Mouse (Mus musculus): ENCODE results near the gene Atp2b4. TPM values are rescaled to one million over a fixed set of nuclear protein-coding genes. Genes with fewer than 3 reads are reported as not detected.
A peak's percentile ranks its signal among the peaks of the same experiment; 100 is the strongest.
"Not testable (repeated sequence)": the region's sequence is repeated elsewhere in the genome, so short reads cannot be mapped to it uniquely, and the experiment has no call there.

Atp2b4 gene
- polyA plus RNA-seq, 1 experiment: 37.2 TPM

DNA sequence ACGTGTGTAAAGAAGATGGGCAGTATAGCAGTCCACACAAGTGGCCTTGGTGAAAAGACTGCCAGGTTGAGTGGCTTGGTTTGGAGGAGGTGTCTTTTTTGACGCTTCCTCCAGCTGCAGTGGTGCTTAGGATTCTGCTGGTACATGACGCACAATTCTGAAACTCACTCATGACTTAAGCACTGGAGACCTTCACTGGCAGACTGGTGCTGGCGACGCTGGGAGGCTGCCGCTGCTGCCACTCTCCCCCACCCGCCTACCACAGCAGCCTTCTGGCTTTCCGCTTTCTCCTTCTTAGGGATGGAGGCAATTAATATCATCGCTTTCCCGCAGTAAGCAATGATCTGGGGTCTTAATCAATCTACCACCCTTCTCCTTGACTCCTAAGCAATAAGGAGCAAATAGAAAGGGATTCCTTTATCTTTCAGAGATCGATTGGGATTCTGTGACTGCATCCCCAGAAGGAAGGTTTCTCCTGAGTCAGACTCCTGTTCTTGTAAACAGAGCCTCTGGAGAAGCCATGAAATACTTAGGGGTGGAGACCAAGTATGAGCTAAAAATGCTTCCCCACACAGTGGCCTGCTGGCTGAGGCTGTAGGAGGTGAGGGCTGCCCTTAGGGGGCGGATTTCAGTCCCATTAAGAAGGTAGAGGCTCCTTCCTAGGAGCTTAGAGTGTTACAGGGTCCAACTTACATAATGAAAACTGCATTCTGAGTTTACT, 88.4 kb downstream of the Atp2b4 start:
- Histone ChIP-seq H3K27ac (ENCODE audit: insufficient read depth, low read length) (peak overlapping the region; percentile 50), H3K4me1 (ENCODE audit: control insufficient read depth, insufficient read depth, low read length) (0 out of 2 replicates have a peak, but pooled peaks cover 2% of the 10 kb centered on the region), H3K4me3 (ENCODE audit: insufficient read depth, low read length) (no peak overlapping the region)
- no peak for TF ChIP-seq CTCF (IDR thresholded peaks at IDR 0.05; ENCODE audit: borderline replicate concordance, insufficient read depth, low read length)
- no peak for TF ChIP-seq POLR2A (IDR thresholded peaks at IDR 0.05; ENCODE audit: low read depth, low read length)

DNA sequence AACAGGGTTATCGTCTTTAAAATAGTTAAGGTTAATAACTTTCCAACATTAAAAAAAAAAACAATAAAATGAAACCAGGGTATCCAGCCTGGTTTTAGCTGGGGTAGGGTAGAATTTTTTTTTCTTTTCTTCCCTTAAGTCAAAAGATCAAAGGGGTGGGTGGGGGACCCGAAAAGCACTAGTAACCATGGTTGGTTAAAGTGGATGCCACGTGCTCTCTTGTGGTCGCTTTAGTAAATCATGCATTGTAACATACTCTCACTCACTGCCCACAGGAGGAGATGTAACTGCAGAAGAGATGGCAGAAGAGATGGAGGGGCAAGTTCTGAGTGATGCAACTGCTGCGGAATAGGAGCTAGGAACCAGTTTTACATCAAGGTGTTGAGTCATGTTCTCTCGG, 89.5 kb downstream of the Atp2b4 start:
- no peak overlapping the region for H3K27ac ChIP-seq (ENCODE audit: insufficient read depth, low read length)
- no peak overlapping the region for H3K4me3 ChIP-seq (ENCODE audit: insufficient read depth, low read length)
- 0 out of 2 replicates have a peak, but pooled peaks cover 2% of the 10 kb centered on the region for H3K4me1 ChIP-seq (ENCODE audit: control insufficient read depth, insufficient read depth, low read length)
- TF ChIP-seq CTCF (IDR thresholded peaks at IDR 0.05; ENCODE audit: borderline replicate concordance, insufficient read depth, low read length) (no peak), POLR2A (IDR thresholded peaks at IDR 0.05; ENCODE audit: low read depth, low read length) (no peak)

DNA sequence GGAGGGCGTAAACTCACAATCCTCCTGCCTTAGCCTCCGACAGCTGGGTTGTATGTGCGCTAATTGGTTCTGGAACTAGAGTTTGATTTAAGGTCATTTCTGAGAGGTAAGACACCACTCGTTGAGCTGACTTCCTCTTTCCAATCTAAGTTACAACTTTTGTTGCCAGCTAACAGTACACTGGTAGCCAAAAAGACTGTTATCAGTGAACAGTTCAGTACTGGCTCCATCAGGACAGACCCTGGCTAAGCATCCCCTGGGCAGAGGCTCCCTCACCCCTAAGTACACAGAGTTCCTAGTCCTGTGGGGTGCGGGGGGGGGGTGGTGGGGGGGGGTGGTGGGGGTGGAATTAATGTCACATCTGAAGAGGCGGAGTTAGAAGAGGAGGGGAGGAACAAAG, 89.9 kb downstream of the Atp2b4 start:
- TF ChIP-seq CTCF (IDR thresholded peaks at IDR 0.05; ENCODE audit: borderline replicate concordance, insufficient read depth, low read length) (no peak), POLR2A (IDR thresholded peaks at IDR 0.05; ENCODE audit: low read depth, low read length) (no peak)
- Histone ChIP-seq H3K4me1 (ENCODE audit: control insufficient read depth, insufficient read depth, low read length) (0 out of 2 replicates have a peak, but pooled peaks cover 2% of the 10 kb centered on the region), H3K27ac (ENCODE audit: insufficient read depth, low read length) (no peak overlapping the region), H3K4me3 (ENCODE audit: insufficient read depth, low read length) (no peak overlapping the region)

DNA sequence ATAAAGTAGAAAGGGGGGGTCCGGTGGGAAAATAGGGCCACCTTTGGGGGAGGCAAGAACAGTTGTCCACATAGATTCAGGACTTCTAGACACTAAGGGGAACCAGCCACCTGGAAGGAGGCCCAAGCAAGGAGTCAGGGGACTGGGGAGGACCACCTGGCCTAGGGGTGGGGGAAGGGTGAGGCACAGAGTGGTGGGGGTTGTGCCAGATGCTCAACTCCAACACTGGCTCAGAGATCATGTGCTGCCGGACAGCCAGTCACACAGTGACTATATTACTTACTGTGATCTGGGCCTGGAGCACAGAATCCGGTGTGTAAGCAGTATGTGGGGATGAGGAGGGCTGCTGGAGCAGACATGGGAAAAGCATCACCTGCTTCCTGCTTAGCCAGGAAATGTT, 91.5 kb downstream of the Atp2b4 start:
- no peak for TF ChIP-seq CTCF (IDR thresholded peaks at IDR 0.05; ENCODE audit: borderline replicate concordance, insufficient read depth, low read length)
- TF ChIP-seq POLR2A (IDR thresholded peaks at IDR 0.05; ENCODE audit: low read depth, low read length): no peak
- Histone ChIP-seq H3K27ac (ENCODE audit: insufficient read depth, low read length) (no peak overlapping the region), H3K4me1 (ENCODE audit: control insufficient read depth, insufficient read depth, low read length) (0 out of 2 replicates have a peak, but pooled peaks cover 2% of the 10 kb centered on the region), H3K4me3 (ENCODE audit: insufficient read depth, low read length) (no peak overlapping the region)

DNA sequence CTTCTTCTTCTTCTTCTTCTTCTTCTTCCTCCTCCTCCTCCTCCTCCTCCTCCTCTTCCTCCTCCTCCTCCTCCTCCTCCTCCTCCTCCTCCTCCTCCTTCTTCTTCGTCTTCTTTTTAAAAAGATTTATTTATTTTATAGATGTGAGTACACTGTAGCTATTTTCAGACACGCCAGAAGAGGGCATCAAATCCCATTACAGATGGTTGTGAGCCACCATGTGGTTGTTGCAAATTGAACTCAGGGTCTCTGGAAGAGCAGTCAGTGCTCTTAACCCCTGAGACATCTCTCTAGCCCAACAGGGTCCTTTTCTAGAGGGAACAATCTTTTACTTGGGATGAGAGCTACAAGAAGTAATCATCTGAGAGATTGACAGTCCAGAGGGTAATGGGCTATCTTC, 99.0 kb downstream of the Atp2b4 start:
- H3K4me1 ChIP-seq (ENCODE audit: control insufficient read depth, insufficient read depth, low read length); H3K27ac ChIP-seq (ENCODE audit: insufficient read depth, low read length); H3K4me3 ChIP-seq (ENCODE audit: insufficient read depth, low read length): not testable (repeated sequence)

DNA sequence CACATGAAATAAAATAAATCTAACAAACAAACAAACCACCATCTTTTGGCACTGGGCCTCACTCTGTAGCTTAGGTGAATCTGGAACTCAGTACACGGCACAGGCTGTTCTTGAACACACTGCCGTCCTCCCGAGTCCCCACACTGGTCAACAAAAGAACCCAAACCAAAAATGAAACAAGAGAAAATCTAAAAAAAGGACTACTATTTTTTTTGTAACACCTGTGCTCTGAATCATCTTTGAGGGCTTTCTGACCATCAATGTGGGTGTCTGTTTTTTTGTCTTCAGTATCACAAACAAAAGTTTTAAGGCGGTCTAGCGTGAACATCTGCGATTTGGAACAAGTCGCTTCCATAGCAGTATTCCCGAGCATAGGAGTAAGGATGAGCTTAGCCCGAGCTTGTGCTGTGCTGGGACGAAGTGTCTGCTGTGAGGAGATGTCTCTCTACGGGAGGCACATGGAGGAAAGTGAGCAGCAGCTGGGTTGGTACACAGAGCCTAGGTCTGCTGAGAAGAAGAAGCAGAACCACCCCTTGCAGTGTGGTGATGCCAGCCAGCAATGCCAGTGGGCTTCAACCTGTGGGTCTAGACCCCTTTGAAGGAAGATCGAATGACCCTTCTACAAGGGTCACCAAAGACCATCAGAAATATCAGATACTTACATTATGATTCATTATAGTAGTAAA, 102.8 kb downstream of the Atp2b4 start:
- Histone ChIP-seq H3K4me1 (ENCODE audit: control insufficient read depth, insufficient read depth, low read length) (peaks cover 13% of the 10 kb centered on the region), H3K27ac (ENCODE audit: insufficient read depth, low read length) (no peak overlapping the region), H3K4me3 (ENCODE audit: insufficient read depth, low read length) (no peak overlapping the region)
- TF ChIP-seq POLR2A (IDR thresholded peaks at IDR 0.05; ENCODE audit: low read depth, low read length): no peak
- TF ChIP-seq CTCF (IDR thresholded peaks at IDR 0.05; ENCODE audit: borderline replicate concordance, insufficient read depth, low read length): no peak

DNA sequence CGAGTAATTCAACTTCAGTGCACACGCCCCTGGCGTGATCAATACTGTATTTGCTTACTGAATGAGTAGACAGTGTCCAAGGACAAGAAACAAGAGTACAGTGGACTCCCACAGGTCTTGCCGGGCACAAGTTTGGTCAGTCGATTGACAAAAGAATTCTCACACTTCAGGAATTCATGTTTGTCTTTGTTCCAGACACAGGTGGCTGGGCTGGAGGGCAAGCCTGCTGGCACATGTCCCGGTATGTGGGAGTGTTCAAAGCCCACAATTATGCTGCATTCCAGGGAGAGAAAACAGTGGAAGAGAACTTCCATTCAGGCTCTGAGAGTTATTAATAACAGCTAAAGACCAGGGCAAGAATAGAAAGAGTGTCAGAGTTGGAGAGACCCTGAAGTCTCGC, 104.9 kb downstream of the Atp2b4 start:
- no peak overlapping the region for H3K4me3 ChIP-seq (ENCODE audit: insufficient read depth, low read length)
- H3K4me1 ChIP-seq (ENCODE audit: control insufficient read depth, insufficient read depth, low read length): peaks cover 13% of the 10 kb centered on the region
- H3K27ac ChIP-seq (ENCODE audit: insufficient read depth, low read length): peak overlapping the region; percentile 83
- TF ChIP-seq POLR2A (IDR thresholded peaks at IDR 0.05; ENCODE audit: low read depth, low read length): no peak
- TF ChIP-seq CTCF (IDR thresholded peaks at IDR 0.05; ENCODE audit: borderline replicate concordance, insufficient read depth, low read length): no peak

DNA sequence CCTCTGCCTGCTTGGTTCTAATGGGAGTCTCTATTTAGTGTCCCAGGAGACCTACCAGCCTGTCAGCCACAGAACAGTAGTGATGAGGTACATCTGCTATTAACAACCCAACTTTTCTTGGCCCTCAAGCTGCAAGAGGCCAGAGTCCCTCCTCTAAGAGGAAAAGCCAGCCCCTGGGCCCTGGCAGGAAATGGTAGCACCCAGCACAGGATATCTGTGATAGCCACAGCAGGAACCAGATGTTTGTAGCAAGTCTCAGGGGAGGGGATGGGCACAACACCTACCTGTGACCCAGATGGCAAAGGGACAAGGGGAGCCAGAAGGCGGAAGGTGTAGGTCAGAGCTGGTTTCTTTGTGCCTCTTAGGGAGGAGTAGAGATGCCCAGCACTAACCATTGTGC, 106.0 kb downstream of the Atp2b4 start:
- H3K27ac ChIP-seq (ENCODE audit: insufficient read depth, low read length): no peak overlapping the region
- H3K4me3 ChIP-seq (ENCODE audit: insufficient read depth, low read length): no peak overlapping the region
- H3K4me1 ChIP-seq (ENCODE audit: control insufficient read depth, insufficient read depth, low read length): peaks cover 13% of the 10 kb centered on the region
- TF ChIP-seq POLR2A (IDR thresholded peaks at IDR 0.05; ENCODE audit: low read depth, low read length): no peak

DNA sequence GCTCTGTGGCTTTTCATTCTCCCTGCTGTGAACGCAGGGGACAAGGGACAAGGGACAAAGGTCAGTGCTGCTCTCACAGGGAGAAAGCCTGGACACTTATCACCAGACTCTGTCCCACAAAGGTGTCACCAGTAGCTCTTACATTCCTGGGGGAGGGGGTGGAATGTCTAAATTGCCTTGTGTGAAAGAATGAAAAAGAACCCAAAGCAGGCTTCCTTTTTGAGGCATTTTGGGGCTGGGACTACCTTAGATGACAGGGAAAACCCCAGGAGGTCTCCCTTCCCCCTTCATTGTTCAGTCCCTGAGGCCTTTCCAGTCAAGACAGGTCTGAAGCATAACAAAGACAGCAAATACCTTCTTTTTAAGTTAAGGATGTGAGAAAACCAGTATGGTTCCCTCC, 106.5 kb downstream of the Atp2b4 start:
- Histone ChIP-seq H3K4me1 (ENCODE audit: control insufficient read depth, insufficient read depth, low read length) (peaks cover 13% of the 10 kb centered on the region), H3K27ac (ENCODE audit: insufficient read depth, low read length) (no peak overlapping the region)
- TF ChIP-seq CTCF (IDR thresholded peaks at IDR 0.05; ENCODE audit: borderline replicate concordance, insufficient read depth, low read length): no peak
- TF ChIP-seq POLR2A (IDR thresholded peaks at IDR 0.05; ENCODE audit: low read depth, low read length): no peak

DNA sequence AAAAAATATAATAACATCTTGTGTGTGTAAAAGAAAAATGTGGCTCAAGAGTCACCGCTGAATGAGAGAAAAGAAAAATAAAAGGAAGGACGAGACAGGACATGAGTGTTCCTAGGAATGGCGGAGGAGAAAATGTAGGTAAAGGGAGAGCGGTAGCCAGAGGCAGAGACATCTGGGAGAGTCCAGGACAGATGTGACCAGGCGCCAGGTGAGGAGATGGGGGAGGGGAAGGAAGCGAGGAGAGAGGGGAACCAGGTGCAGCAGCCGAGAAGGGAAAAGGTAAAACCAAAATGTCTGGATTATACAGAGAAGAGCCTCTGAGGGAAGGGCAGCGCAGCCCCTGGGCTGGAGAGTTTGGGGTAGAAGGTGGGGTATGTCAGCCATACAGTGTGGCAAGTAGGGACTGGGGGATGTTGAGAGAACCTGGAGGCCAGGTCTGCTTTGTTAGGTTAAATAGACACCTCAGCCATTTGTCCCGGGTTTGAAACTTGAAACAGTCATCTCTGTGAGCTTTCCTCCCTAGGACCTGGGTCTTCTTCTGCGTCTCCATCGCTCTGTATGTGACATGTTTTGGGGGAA, 107.2 kb downstream of the Atp2b4 start:
- Histone ChIP-seq H3K4me1 (ENCODE audit: control insufficient read depth, insufficient read depth, low read length) (peaks cover 13% of the 10 kb centered on the region), H3K4me3 (ENCODE audit: insufficient read depth, low read length) (no peak overlapping the region), H3K27ac (ENCODE audit: insufficient read depth, low read length) (no peak overlapping the region)
- TF ChIP-seq CTCF (IDR thresholded peaks at IDR 0.05; ENCODE audit: borderline replicate concordance, insufficient read depth, low read length) (no peak), POLR2A (IDR thresholded peaks at IDR 0.05; ENCODE audit: low read depth, low read length) (no peak)

More for the DNA sequence above, 106.5 kb downstream of the Atp2b4 start:
- H3K4me3 ChIP-seq (ENCODE audit: insufficient read depth, low read length): no peak overlapping the region
